Mouse (Mus musculus): ENCODE results near the gene Tmem115. TPM values are rescaled to one million over a fixed set of nuclear protein-coding genes. Genes with fewer than 3 reads are reported as not detected.
"Not testable (repeated sequence)": the region's sequence is repeated elsewhere in the genome, so short reads cannot be mapped to it uniquely, and the experiment has no call there.

Tmem115 gene
- total RNA-seq, 2 experiments from 2014 or later = 14.8 to 15.2 TPM

- no peak for DNase-seq
Measured at GRCm38 (mm10) chr9:107550491-107551116, 16.9 kb downstream of the Tmem115 start.

DNA sequence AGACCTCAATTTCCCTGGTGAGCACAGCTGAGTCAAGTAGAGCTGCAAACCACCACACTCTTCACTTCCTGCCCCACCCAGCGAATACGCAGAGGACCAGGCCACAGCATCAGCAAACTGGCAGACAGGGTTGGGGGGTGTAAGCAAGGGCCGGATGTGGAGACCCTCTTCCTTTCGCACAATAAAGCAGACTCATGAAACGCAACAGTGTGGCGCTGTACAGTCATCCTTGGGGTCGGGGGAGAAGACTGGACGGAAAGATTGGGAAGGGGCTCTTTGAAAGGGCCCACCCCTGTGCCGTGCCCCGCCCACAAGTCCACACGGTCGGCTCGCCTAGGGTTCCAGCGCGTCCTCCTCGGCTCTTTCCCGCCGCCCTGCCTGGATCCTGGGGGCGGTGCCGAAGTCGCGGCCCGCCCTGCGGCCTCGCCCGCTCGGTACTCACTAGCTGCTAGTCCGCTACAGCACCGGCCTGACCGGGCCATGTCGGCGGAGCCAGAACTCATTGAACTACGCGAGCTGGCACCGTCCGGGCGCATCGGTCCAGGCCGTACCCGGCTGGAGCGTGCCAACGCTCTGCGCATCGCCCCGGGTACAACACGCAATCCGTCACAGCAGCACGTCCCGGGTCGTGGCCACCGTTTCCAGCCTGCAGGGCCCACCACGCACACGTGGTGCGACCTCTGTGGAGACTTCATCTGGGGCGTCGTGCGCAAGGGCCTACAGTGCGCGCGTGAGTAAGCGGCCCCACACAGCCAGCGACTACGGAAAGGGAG is 17.6 kb downstream of the Tmem115 start, which contains the start of gene Rassf1:
TSS of gene Rassf1 (plus strand) at position 439 of the 773 bp plus-strand sequence.
- peak; percentile 75 for DNase-seq

DNA sequence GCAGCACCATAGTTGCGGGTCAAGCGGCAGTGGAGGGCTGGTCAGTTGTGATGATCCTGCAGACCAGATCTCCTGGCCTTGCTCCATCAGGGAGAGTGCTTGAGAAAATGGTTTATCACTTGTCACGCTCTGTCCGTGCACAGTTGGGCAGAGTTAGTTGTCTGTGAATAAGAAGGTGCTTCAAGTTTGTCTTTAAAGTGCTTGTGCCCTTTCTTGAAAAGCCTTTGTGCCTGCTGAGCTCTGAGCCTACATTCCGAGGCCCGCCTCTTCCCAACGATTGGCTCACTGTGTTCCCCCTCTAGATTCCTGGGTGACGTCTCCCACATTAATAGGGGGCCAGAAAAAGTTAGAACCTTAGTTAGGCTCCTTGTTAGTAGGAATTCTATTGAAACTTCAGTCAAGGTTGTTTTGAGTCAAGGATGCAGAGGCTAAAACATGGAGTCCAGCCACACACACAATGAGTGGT is 18.2 kb downstream of the Tmem115 start:
- no peak for DNase-seq

GRCm38 (mm10) chr9:107552690-107553393 is 19.1 kb downstream of the Tmem115 start:
- no peak for DNase-seq

DNA sequence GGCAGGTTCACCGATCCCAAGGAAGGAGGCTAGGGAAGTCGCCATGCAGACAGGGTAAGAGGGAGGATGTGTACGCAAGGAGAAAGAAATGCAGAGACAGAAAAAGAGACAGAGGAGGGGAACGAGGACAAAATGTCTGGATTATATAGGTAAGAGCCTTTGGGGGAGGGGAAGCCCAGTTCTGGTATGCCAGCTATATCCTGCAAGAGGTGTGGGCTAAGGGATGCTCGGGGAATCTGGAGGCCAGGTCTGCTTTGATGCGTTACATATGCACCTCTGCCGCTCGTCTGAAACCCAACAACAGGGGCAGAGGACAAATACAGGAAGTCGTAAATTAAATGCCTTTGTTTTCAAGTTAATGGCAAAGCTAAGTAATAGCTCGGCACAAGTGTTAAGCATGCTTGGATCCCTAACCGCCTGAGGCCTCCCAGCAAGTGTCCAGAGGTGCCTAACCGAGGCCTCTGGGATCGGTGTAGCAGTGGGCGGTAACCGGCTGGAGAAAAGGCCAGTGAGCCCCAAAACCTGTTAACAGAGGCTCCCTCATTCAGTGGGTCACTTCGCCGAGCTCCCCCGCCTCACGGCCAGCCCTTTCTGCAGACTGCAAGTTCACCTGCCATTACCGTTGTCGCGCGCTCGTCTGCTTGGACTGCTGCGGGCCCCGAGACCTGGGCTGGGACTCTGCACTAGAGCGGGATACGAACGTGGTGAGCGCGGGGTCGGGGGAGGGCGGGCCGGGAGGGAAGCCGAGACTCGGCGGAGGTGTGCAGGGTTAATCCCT is 20.0 kb downstream of the Tmem115 start:
- no peak for DNase-seq

DNA sequence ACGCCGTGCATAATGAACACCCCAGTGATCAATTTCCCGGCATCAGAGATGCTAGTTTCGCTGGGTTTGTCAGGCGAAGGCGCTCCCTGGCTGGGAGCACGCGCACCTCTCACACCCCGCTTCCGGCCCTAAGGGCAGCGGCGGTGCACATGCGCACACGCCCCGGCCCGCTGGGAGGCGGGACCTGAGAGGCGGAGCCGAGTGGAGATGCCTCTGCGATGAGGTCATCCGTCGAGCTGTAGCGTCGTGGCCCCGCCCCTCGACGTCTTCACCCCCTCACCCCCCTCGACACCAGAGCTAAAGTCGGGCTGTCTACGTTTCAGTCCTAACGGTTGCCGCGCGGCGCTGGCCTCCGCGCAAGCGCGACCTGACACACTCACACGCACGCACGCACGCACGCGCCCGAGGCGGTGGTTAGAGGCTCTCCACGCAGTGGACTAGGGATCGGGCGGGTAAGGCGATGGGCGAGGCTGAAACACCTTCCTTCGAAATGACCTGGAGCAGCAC is 20.6 kb downstream of the Tmem115 start:
- peak; percentile 96 for DNase-seq

- peak; percentile 74 for DNase-seq
Measured at GRCm38 (mm10) chr9:107555031-107555457, 21.3 kb downstream of the Tmem115 start.

DNA sequence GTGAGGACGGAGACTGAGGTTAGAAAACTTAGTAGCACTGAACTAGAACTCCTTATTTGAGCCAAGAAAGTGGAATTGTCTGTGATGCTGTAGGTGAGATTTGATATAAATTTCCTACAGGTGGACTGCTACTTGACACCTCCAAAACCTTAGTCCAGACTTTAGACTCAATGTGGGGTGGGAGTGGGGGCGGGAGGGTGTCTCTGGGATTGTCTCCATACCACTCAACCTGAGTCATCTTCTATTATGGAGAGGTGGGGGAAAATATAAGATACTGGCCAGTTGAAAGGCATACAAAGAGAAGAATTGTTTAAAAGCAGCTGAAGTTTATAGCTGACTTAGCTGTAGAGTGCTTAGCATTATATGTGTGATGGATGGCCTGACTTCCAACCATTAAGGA is 22.0 kb downstream of the Tmem115 start:
- no peak for DNase-seq

GRCm38 (mm10) chr9:107556346-107556745 is 22.6 kb downstream of the Tmem115 start:
- DNase-seq = no peak

GRCm38 (mm10) chr9:107563029-107563581 is 29.4 kb downstream of the Tmem115 start, which contains the start of gene Tusc2:
TSS of gene Tusc2 (plus strand) at chr9:107563255.
- peak; percentile 95 for DNase-seq

GRCm38 (mm10) chr9:107565556-107565955 is 31.8 kb downstream of the Tmem115 start:
- not testable (repeated sequence) for DNase-seq

DNA sequence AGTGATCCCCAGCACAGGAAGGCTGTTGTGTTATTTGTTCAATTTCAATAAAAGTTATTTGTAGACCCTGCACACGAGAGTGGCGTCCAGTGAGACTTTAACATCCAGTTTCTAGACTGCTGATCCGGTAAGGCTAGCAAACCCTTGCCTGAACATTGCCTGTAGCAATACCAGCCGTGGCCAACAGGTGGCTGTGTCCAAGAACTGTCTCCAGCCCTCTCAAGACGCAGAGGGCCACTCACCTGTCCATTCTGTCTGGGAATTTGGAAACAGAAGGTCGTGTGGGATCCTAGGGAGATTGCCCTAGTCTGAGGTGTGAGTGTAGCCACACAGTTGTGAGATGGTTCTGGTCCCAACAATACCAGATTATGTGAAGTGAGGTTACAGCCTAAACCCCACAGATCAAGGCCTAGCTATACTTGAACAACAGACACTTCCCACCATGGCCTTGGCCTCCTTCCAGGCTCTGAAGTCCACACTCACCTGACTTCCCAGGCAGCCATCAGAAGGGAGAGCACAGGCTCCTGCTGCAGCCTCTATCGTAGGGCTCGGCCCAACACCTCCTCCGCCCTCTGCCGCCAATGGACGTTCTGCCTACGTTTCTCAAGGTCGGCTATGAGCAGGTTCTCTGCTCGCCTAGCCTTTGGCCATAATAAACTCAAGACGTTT is 32.4 kb downstream of the Tmem115 start:
- DNase-seq = no peak

- DNase-seq = peak; percentile 62
Measured at GRCm38 (mm10) chr9:107566855-107567254, 33.1 kb downstream of the Tmem115 start.

- no peak for DNase-seq
Measured at GRCm38 (mm10) chr9:107567702-107568319, 34.1 kb downstream of the Tmem115 start, which contains the start of gene Hyal2. TSS of gene Hyal2 (plus strand) at chr9:107567945.

GRCm38 (mm10) chr9:107568331-107569261 is 34.9 kb downstream of the Tmem115 start:
- DNase-seq = peak; percentile 84

GRCm38 (mm10) chr9:107569270-107569669 is 35.5 kb downstream of the Tmem115 start:
- no peak for DNase-seq

- no peak for DNase-seq
Measured at GRCm38 (mm10) chr9:107570016-107570415, 36.3 kb downstream of the Tmem115 start.

- no peak for DNase-seq
Measured at GRCm38 (mm10) chr9:107570845-107571244, 37.1 kb downstream of the Tmem115 start.

All from gastrocnemius, postnatal 25 days (tissue).